Mouse (Mus musculus) stomach, postnatal 0 days (tissue): ENCODE results near the gene Zfp646. TPM values are rescaled to one million over a fixed set of nuclear protein-coding genes. Genes with fewer than 3 reads are reported as not detected.
A peak's percentile ranks its signal among the peaks of the same experiment; 100 is the strongest.
"Not testable (repeated sequence)": the region's sequence is repeated elsewhere in the genome, so short reads cannot be mapped to it uniquely, and the experiment has no call there.

Experiments used
- ATAC-seq: fragments of 200-750 bp; cut with Nextera tagmentation; 2 replicates; pipeline ENCODE4 v1.8.0; 2017; ENCODE audit not compliant: low FRiP score, low TSS enrichment
- DNase-seq: peaks from one replicate; pipeline ENCODE4 v3.0.0-alpha.2; 2016; ENCODE audit warnings: low spot score
- H3K27ac ChIP-seq: fragments of 300-500 bp; sonication (generic); replicated peaks from 2 replicates; pipeline ENCODE4 v1.5.1; 2014; ENCODE audit warnings: mild to moderate bottlenecking, control low read depth
- H3K27me3 ChIP-seq: fragments of 300-500 bp; sonication (generic); 2 replicates; pipeline ENCODE4 v1.6.1; 2014; ENCODE audit warnings: low read length; ENCODE audit not compliant: control insufficient read depth, insufficient read depth
- H3K36me3 ChIP-seq: fragments of 300-500 bp; sonication (generic); 2 replicates; pipeline ENCODE4 v1.6.1; 2014; ENCODE audit warnings: low read length, mixed read lengths; ENCODE audit not compliant: control insufficient read depth, insufficient read depth
- H3K4me1 ChIP-seq: fragments of 300-500 bp; sonication (generic); replicated peaks from 2 replicates; pipeline ENCODE4 v1.6.1; 2014; ENCODE audit warnings: antibody characterized with exemption; ENCODE audit not compliant: control insufficient read depth, insufficient read depth
- H3K4me2 ChIP-seq: fragments of 300-500 bp; sonication (generic); replicated peaks from 2 replicates; pipeline ENCODE4 v1.6.1; 2014; ENCODE audit warnings: low read depth, mild to moderate bottlenecking, control low read depth, moderate library complexity
- H3K4me3 ChIP-seq: fragments of 300-500 bp; sonication (generic); 2 replicates; pipeline ENCODE4 v1.5.1; 2014; ENCODE audit warnings: low read depth, low read length, control low read depth
- H3K9ac ChIP-seq: fragments of 300-500 bp; sonication (generic); 2 replicates; pipeline ENCODE4 v1.6.1; 2014; ENCODE audit warnings: mild to moderate bottlenecking, low read length, control low read depth, mixed read lengths
- H3K9me3 ChIP-seq: fragments of 300-500 bp; sonication (generic); 2 replicates; pipeline ENCODE4 v1.6.1; 2016; ENCODE audit warnings: low read length; ENCODE audit not compliant: control insufficient read depth
- CTCF ChIP-seq: IDR thresholded peaks from 2 replicates; pipeline ENCODE4 v1.5.1; 2016; ENCODE audit warnings: antibody characterized with exemption, low read depth, mild to moderate bottlenecking, moderate library complexity
- EP300 ChIP-seq: optimal IDR thresholded peaks from 2 replicates; pipeline ENCODE3; 2016; ENCODE audit warnings: antibody characterized with exemption
- WGBS: fragments of 180-500 bp; shearing (Covaris S2); extraction: QIAGEN DNeasy Blood & Tissue Kit; methylation state at CpG from one replicate; pipeline ENCODE4 v1.1.7; 2014; 5-methylcytosine and 5-hydroxymethylcytosine counted together
- polyA plus RNA-seq: library from polyadenylated mRNA; unstranded; fragments of >200 nt; fragmentation: Nextera tagmentation; extraction: Ambion mirVana; gene quantifications from 2 replicates; pipeline ENCODE4 v1.2.1, GENCODE M21; 2015

Gene Zfp646
- polyA plus RNA-seq, 1 experiment from 2014 or later = 3.8 TPM

DNA sequence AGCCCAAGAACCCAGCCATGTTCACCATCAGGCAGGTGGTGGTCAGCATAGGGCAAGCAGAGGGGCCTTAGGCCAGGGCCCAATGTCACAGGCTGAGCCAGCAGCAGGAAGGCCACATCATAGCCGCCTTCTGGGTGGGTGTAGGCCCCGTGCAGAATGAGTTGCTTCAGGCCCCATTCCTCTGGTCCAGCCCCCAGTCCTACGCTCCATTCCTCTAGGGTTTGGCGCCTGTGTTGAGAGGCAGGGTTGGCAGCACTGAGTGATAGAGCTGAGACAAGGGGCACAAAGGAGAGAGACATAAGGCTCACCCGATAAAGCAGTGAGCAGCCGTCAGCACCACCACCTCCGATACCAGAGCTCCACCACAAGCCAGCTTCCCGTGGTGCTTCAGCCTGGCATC, 11.2 kb downstream of the Zfp646 start:
- DNase-seq = no peak

DNA sequence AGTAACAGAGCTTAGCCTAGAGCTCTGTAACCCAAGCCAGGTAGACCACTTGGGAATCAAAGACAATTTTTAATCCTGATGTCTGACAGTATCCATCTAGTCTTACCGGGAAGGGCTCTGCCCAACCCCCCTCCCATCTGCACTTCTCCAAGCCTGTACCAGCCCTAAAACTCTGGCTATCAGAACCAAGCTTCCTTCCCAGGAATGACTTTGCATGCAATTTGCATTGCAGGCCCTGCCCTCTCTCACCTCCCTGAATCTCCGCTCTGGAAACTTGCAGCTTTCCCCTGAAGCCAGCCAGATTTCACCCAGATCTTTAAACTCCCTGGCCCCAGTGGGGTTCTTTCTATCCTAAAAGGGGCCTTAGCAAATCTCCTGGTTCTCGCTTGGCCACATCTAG, 11.8 kb downstream of the Zfp646 start:
- WGBS = 75% methylated on average over 3 of the region's 3 CpGs
- no peak overlapping the region for H3K27ac ChIP-seq
- H3K4me2 ChIP-seq = no peak overlapping the region
- H3K36me3 ChIP-seq = peaks cover 12% of the 10 kb centered on the region; the same call in 1 of the 2 replicates
- H3K4me1 ChIP-seq = no peaks in the 10 kb centered on the region
- ATAC-seq (no peak), DNase-seq (no peak)
- H3K4me3 ChIP-seq = no peak overlapping the region
- no peaks in the 10 kb centered on the region for H3K9me3 ChIP-seq
- TF ChIP-seq CTCF (no peak), EP300 (no peak)
- no peak overlapping the region for H3K9ac ChIP-seq
- no peaks in the 10 kb centered on the region for H3K27me3 ChIP-seq

More for the DNA sequence above, 11.2 kb downstream of the Zfp646 start:
- 86% methylated on average over 8 of the region's 8 CpGs for WGBS
- no peaks in the 10 kb centered on the region for H3K9me3 ChIP-seq
- ATAC-seq = no peak
- H3K27me3 ChIP-seq = no peaks in the 10 kb centered on the region
- no peaks in the 10 kb centered on the region for H3K4me1 ChIP-seq
- H3K27ac ChIP-seq = no peak overlapping the region
- H3K4me2 ChIP-seq = no peak overlapping the region
- H3K36me3 ChIP-seq = peaks cover 14% of the 10 kb centered on the region; the same call in 1 of the 2 replicates
- H3K9ac ChIP-seq = no peak overlapping the region
- TF ChIP-seq EP300 = no peak
- no peak for TF ChIP-seq CTCF
- no peak overlapping the region for H3K4me3 ChIP-seq

DNA sequence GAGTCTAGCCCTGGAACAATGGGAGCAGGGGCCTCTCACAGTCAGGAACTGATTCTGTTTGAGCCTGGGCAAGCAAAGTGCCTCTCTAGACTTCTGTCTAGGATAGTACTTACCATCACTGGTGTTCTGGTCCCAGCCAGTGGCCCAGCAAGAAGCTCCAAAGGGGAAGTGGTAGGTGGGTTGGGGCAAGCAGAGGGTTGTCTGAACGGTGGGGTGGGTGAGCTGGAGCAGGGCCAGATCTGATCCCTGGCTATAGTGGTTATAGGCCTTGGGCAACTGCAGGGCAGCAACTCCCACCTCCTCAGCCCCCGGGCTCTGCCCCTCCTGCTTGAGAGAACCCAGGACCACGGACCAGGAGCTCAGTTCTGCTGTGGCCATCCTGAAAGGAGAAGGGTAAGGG, 12.8 kb downstream of the Zfp646 start:
- Histone ChIP-seq H3K4me1 (no peaks in the 10 kb centered on the region), H3K4me3 (no peak overlapping the region), H3K4me2 (no peak overlapping the region), H3K9ac (no peak overlapping the region), H3K27ac (no peak overlapping the region), H3K27me3 (no peaks in the 10 kb centered on the region), H3K9me3 (no peaks in the 10 kb centered on the region), H3K36me3 (peaks cover 9% of the 10 kb centered on the region; the same call in 1 of the 2 replicates)
- no peak for ATAC-seq
- 62% methylated on average over 3 of the region's 3 CpGs for WGBS
- TF ChIP-seq EP300 (no peak), CTCF (no peak)
- DNase-seq = no peak

DNA sequence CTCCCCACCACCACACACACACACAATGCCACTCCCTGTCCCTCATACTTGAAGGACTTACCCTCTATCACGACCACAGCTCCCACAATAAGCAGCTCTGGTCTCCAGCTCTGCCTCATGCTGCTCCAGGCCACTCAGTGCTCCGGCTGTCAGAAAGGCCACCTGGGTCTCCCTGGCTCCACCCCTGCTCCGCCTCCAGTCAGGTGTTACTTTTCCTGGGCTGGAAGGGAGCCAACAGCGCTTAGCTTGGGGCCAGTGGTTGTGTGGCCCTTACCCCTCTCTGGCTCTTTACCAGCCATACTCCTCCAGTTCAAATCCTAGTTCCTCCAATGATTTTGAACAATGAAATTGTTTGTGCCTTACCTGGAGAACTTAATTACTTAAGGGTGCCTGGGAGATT, 14.8 kb downstream of the Zfp646 start, which contains the start of gene Prss53:
Gene Prss53, minus strand, starts transcription at position 173 of the 400 bp plus-strand sequence.
- no peaks in the 10 kb centered on the region for H3K4me1 ChIP-seq
- no peak within 1 kb of the TSS for H3K27ac ChIP-seq
- H3K4me2 ChIP-seq = no peak within 1 kb of the TSS
- 24% methylated on average over 4 of the region's 4 CpGs for WGBS
- ATAC-seq (no peak), DNase-seq (peak; percentile 79)
- H3K9ac ChIP-seq = no peak within 1 kb of the TSS
- peaks cover 7% of the 10 kb centered on the region; the same call in 1 of the 2 replicates for H3K36me3 ChIP-seq
- H3K9me3 ChIP-seq = no peaks in the 10 kb centered on the region
- H3K27me3 ChIP-seq = no peaks in the 10 kb centered on the region
- TF ChIP-seq EP300 = no peak
- no peak for TF ChIP-seq CTCF
- H3K4me3 ChIP-seq = no peak within 1 kb of the TSS

DNA sequence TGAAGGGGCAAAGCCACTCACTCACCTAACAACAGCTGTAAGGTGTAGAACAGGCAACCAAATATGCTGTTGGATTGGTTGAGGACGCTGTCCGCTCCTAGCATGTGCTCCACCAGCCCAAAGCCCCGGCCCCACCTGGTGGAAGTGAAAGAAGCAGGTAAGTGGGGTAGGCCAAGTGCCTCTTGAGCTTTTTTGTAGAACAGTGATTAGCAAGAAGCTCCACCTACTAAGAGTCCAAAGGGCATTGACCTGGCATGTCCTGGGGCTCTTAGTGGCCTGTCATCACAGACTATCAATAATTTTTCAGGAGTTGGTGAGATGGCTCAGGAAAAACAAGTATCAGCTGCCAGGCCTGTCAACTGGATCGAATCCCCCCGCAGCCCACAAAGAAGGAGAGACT, 18.5 kb downstream of the Zfp646 start:
- ATAC-seq = no peak

DNA sequence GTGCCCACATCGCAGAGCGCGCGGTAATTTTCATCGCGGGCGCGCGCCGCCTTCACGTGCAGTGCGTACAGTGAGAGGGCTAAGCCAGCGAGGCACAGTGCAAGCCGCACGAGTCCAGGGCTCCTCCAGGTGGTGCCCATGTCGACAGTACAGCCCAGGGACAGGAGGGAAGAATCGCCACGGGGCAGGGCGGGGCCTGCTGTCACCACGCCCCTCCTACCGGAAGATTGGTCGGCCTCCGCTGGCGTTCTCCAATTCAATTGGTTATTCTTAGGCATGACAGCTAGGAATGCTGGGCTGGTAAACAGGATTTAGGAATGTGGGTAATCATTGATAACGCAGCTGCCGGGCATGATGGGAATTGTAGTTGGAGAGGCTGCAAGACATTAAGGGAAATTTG, 19.4 kb downstream of the Zfp646 start, which contains the start of the genes Gm21974 and Vkorc1:
Gene Gm21974, minus strand, starts transcription at position 13 of the 400 bp plus-strand sequence.
Gene Vkorc1, minus strand, starts transcription at position 176 of the 400 bp plus-strand sequence.
- no peaks in the 10 kb centered on the region for H3K9me3 ChIP-seq
- peak; percentile 96 for ATAC-seq
- H3K9ac ChIP-seq = peak within 1 kb of the TSS; percentile 70
- H3K27me3 ChIP-seq = no peaks in the 10 kb centered on the region
- H3K4me1 ChIP-seq = no peaks in the 10 kb centered on the region
- no peak for TF ChIP-seq EP300
- TF ChIP-seq CTCF = peak; percentile 69
- peak; percentile 98 for DNase-seq
- H3K27ac ChIP-seq = peak within 1 kb of the TSS; percentile 72
- H3K4me3 ChIP-seq = peak within 1 kb of the TSS; percentile 59
- H3K4me2 ChIP-seq = peak within 1 kb of the TSS; percentile 79
- H3K36me3 ChIP-seq = no peaks in the 10 kb centered on the region; the same call in 1 of the 2 replicates
- under 1% methylated on average over 26 of the region's 26 CpGs for WGBS

More for the DNA sequence above, 18.5 kb downstream of the Zfp646 start:
- TF ChIP-seq EP300 (no peak), CTCF (peak; percentile 29; the same call in 1 of the 2 replicates)
- no peaks in the 10 kb centered on the region for H3K27me3 ChIP-seq
- DNase-seq = peak; percentile 41
- no peaks in the 10 kb centered on the region for H3K9me3 ChIP-seq
- 56% methylated on average over 5 of the region's 5 CpGs for WGBS
- H3K4me3 ChIP-seq = peak overlapping the region; percentile 59; the same call in 1 of the 2 replicates
- H3K27ac ChIP-seq = no peak overlapping the region
- H3K4me1 ChIP-seq = no peaks in the 10 kb centered on the region
- H3K9ac ChIP-seq = peak overlapping the region; percentile 70; the same call in 1 of the 2 replicates
- peak overlapping the region; percentile 79 for H3K4me2 ChIP-seq
- no peaks in the 10 kb centered on the region; the same call in 1 of the 2 replicates for H3K36me3 ChIP-seq

DNA sequence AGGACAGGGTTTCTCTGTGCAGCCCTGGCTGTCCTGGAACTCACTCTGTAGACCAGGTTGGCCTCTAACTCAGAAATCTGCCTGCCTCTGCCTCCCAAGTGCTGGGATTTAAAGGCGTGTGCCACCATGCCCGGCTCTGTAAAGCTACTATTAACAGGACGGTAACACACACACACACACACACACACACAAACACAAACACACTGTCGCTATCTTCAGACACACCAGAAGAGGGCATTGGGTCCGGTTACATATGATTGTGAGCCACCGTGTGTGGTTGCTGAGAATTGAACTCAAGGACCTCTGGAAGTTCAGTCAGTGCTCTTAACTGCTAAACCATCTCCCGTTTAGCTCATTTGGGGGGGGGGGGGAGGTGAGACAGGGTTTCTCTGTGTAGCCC, 19.9 kb downstream of the Zfp646 start:
- not testable (repeated sequence) for H3K36me3 ChIP-seq, H3K4me2 ChIP-seq, H3K9me3 ChIP-seq, H3K4me1 ChIP-seq, H3K27me3 ChIP-seq, H3K9ac ChIP-seq, H3K27ac ChIP-seq, DNase-seq
- 60% methylated on average over 7 of the region's 7 CpGs for WGBS
- ATAC-seq = 0 out of 2 replicates have a peak, but pooled peaks have one; percentile 0
- peak overlapping the region; percentile 59; the same call in 1 of the 2 replicates for H3K4me3 ChIP-seq
